Mouse (Mus musculus): Measurements from ENCODE around the gene Myo1g. TPM values are rescaled to one million over a fixed set of nuclear protein-coding genes. Genes with fewer than 3 reads are reported as not detected.

Myo1g gene
- 100 to 1,000 TPM; 203 to 212 TPM for total RNA-seq (2023)

GRCm38 (mm10) chr11:6520507-6521173, at the start of gene Myo1g:
Gene Myo1g (minus strand): TSS chr11:6520965.

GRCm38 (mm10) chr11:6546205-6547013, 25.6 kb upstream of the Myo1g start, which contains the start of gene Ccm2:
Gene Ccm2 (plus strand): TSS chr11:6546887.

GRCm38 (mm10) chr11:6475867-6476484, 44.8 kb downstream of the Myo1g start, which contains the start of gene Purb:
Gene Purb (minus strand): TSS chr11:6475917.

Other genes starting within 250 kb of the Myo1g start
- gene Tmed4, start 246.1 kb downstream of the Myo1g start, total RNA-seq (2023): 10 to 100 TPM; 39.9 to 46.8 TPM
- gene Ogdh, start 229.3 kb downstream of the Myo1g start, total RNA-seq (2023): 100 to 1,000 TPM; 161 to 167 TPM
- 100 to 1,000 TPM; 101 to 103 TPM for gene Zmiz2, start 131.9 kb downstream of the Myo1g start, total RNA-seq (2023)
- 1,000 to 10,000 TPM; 1,227 to 1,397 TPM for gene Ppia, start 105.5 kb downstream of the Myo1g start, total RNA-seq (2023)
- gene H2afv, start 76.5 kb downstream of the Myo1g start, total RNA-seq (2023): 10 to 100 TPM; 57.6 to 60.1 TPM
- 10 to 100 TPM; 67.2 to 67.4 TPM for gene Purb, start 45.0 kb downstream of the Myo1g start, total RNA-seq (2023)
- gene Ccm2, start 25.9 kb upstream of the Myo1g start, total RNA-seq (2023): 100 to 1,000 TPM; 288 to 325 TPM
- under 1 TPM; 0.26 to 0.98 TPM for gene Nacad, start 85.1 kb upstream of the Myo1g start, total RNA-seq (2023)
- 100 to 1,000 TPM; 140 to 145 TPM for gene Tbrg4, start 105.1 kb upstream of the Myo1g start, total RNA-seq (2023)
- gene Wap, start 117.7 kb upstream of the Myo1g start, total RNA-seq (2023): not detected
- gene Ramp3, start 137.6 kb upstream of the Myo1g start, total RNA-seq (2023): 10 to 100 TPM; 18.9 to 19.4 TPM

All from T-cell, adult 66 days (primary cell).